Mouse (Mus musculus): ENCODE data around the gene Ccr4. TPM values are rescaled to one million over a fixed set of nuclear protein-coding genes. Genes with fewer than 3 reads are reported as not detected.

Gene Ccr4
- polyA plus RNA-seq, 1 experiment from 2014 or later: not detected

DNA sequence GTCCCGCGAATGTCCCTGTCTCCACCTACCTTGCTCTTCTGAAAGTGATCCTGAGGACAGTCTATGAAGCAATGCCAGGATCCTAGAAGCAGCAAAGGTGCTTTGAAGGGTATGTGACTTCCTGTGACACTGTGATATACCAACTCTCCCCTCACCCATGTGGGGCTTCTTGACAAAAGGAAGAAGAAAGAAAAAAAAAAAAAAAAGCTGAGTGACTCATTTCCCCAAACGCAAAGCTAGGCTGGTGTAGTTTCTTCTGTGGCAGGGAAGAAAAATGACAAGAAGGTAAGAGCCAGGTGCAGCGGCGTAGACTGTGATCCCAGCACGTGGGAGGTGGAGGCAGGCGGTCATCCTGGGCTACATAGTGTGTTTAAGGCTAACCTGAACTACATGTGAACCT, 8.2 kb downstream of the Ccr4 start:
- Histone ChIP-seq H3K9me3 (ENCODE audit: low read length) (no peaks in the 10 kb centered on the region), H3K36me3 (replicated peaks; ENCODE audit: insufficient read depth, low read length) (no peaks in the 10 kb centered on the region), H3K4me3 (ENCODE audit: low read depth, low read length) (no peak overlapping the region), H3K27me3 (ENCODE audit: insufficient read depth, low read length) (no peaks in the 10 kb centered on the region), H3K27ac (ENCODE audit: low read depth) (no peak overlapping the region), H3K4me2 (ENCODE audit: low read depth, low read length) (no peak overlapping the region), H3K9ac (replicated peaks) (no peak overlapping the region), H3K4me1 (ENCODE audit: insufficient read depth) (0 out of 2 replicates have a peak, but pooled peaks cover 3% of the 10 kb centered on the region)
- TF ChIP-seq EP300 (IDR thresholded peaks at IDR 0.05; ENCODE audit: low read depth): no peak
- ATAC-seq (no peak), DNase-seq (no peak)
- WGBS (ENCODE audit: insufficient replicate concordance): 57% methylated on average over 7 of the region's 7 CpGs

DNA sequence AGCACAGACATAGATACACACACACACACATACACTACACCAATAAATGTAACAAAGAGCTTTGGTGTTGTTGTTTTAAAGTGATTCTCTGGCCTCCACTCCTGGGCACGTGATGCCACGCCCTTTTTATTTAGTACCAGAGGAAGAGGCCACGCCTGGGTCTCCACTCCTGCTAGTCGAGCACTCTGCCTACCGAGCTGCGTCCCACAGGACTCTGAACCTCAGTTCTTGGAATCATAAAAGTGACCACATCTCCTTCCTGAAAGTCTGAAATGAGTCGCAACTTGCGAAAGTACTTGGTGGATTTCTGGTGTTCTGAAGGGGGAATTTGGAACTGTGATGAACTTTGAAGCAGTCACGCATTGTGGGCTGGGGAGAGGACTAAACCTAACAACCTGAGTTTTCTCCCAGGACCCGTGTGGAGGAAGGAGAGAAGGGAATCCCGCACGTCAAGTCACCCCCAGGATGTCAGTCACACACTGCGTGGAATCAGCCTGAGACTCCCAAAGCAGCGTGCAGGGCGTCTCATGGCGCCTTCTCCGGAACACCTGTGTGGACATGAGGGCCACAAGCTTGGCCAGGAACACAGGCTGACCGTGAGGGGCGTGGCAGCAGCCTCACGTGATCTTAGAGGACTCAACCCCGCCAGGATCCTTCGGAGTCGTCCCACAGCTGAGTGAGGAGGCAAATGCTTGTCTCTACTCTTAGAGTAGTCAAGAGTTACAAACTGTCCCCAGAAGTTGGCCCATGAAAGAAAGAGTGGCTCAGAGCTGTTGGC, 17.0 kb downstream of the Ccr4 start:
- no peak for DNase-seq
- H3K4me2 ChIP-seq (ENCODE audit: low read depth, low read length): no peak overlapping the region
- no peaks in the 10 kb centered on the region for H3K36me3 ChIP-seq (replicated peaks; ENCODE audit: insufficient read depth, low read length)
- H3K27me3 ChIP-seq (ENCODE audit: insufficient read depth, low read length): no peaks in the 10 kb centered on the region
- no peak overlapping the region for H3K9ac ChIP-seq (replicated peaks)
- no peaks in the 10 kb centered on the region for H3K9me3 ChIP-seq (ENCODE audit: low read length)
- no peak overlapping the region for H3K4me3 ChIP-seq (ENCODE audit: low read depth, low read length)
- no peak for ATAC-seq
- no peak for TF ChIP-seq EP300 (IDR thresholded peaks at IDR 0.05; ENCODE audit: low read depth)
- no peak for TF ChIP-seq CTCF (IDR thresholded peaks at IDR 0.05; ENCODE audit: low read depth)
- 69% methylated on average over 23 of the region's 23 CpGs for WGBS (ENCODE audit: insufficient replicate concordance)
- H3K27ac ChIP-seq (ENCODE audit: low read depth): no peak overlapping the region
- no peaks in the 10 kb centered on the region for H3K4me1 ChIP-seq (ENCODE audit: insufficient read depth)

DNA sequence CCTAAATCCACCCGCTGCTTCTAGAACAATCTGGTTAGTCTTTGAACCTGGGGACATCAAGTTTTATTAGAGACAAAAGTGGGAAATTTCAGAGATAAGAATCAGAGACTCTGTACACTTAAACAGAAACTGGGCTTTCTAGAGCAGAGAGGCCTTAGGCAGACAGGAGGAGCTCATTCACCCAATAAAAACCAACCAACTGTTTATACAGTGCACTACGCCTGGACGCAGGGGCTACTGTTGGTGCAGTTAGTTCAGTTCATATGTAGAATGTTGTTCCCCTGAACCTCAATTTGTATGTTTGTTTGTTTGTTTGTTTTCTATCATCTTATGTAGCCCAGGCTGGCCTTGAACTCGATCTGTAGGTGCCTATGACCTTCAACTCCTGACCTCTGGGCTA, 17.9 kb downstream of the Ccr4 start:
- WGBS (ENCODE audit: insufficient replicate concordance): 76% methylated on average over 4 of the region's 4 CpGs
- no peak overlapping the region for H3K4me3 ChIP-seq (ENCODE audit: low read depth, low read length)
- no peaks in the 10 kb centered on the region for H3K9me3 ChIP-seq (ENCODE audit: low read length)
- H3K36me3 ChIP-seq (replicated peaks; ENCODE audit: insufficient read depth, low read length): no peaks in the 10 kb centered on the region
- no peak overlapping the region for H3K9ac ChIP-seq (replicated peaks)
- TF ChIP-seq EP300 (IDR thresholded peaks at IDR 0.05; ENCODE audit: low read depth) (no peak), CTCF (IDR thresholded peaks at IDR 0.05; ENCODE audit: low read depth) (no peak)
- no peaks in the 10 kb centered on the region for H3K27me3 ChIP-seq (ENCODE audit: insufficient read depth, low read length)
- no peak overlapping the region for H3K27ac ChIP-seq (ENCODE audit: low read depth)
- no peaks in the 10 kb centered on the region for H3K4me1 ChIP-seq (ENCODE audit: insufficient read depth)
- ATAC-seq (no peak), DNase-seq (no peak)
- no peak overlapping the region for H3K4me2 ChIP-seq (ENCODE audit: low read depth, low read length)

DNA sequence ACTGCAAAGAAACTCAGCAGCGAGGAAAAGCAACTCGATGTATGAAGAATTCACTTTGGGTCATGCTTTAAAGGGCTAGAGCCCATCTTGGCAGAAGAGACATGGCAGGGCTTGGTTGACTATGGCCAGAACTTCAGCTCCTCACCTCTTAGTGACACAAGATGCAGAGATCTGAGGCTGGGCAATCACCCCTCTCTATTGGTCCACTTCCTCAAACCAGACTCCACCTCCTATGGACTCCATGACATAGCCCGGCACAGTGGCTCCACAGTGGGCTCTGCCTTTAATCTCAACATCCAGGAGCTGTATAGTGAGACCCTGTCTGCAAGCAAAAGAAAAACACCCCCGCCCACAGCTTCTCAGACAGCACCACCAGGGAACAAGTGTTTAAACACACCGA, 19.9 kb downstream of the Ccr4 start:
- H3K36me3 ChIP-seq (replicated peaks; ENCODE audit: insufficient read depth, low read length): no peaks in the 10 kb centered on the region
- H3K4me2 ChIP-seq (ENCODE audit: low read depth, low read length): no peak overlapping the region
- no peak overlapping the region for H3K27ac ChIP-seq (ENCODE audit: low read depth)
- no peak overlapping the region for H3K4me3 ChIP-seq (ENCODE audit: low read depth, low read length)
- no peak for TF ChIP-seq CTCF (IDR thresholded peaks at IDR 0.05; ENCODE audit: low read depth)
- no peak for TF ChIP-seq EP300 (IDR thresholded peaks at IDR 0.05; ENCODE audit: low read depth)
- no peak for DNase-seq
- ATAC-seq: no peak
- no peaks in the 10 kb centered on the region for H3K9me3 ChIP-seq (ENCODE audit: low read length)
- no peaks in the 10 kb centered on the region for H3K4me1 ChIP-seq (ENCODE audit: insufficient read depth)
- H3K9ac ChIP-seq (replicated peaks): no peak overlapping the region
- H3K27me3 ChIP-seq (ENCODE audit: insufficient read depth, low read length): no peaks in the 10 kb centered on the region
- WGBS (ENCODE audit: insufficient replicate concordance): 73% methylated on average over 5 of the region's 5 CpGs

DNA sequence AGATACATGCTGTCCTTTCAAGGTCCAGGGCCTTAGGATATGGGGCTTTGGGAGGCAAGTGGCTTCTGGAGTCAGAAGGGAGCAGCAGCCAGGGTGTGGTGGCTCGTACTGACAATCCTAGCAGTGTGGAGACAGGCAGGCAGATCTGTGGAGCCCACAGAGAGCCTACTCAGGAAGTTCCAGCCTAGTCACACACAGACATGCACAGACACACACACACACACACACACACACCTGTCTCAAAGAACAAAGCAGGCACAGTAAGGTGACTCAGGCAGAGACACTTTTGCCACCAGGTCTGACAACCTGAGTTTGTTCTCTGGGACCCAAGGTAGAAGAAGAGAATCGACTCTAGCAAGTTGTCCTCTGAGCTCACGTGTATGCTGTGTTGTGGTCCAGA, 23.8 kb downstream of the Ccr4 start:
- Histone ChIP-seq H3K4me3 (ENCODE audit: low read depth, low read length) (no peak overlapping the region), H3K4me2 (ENCODE audit: low read depth, low read length) (no peak overlapping the region), H3K27me3 (ENCODE audit: insufficient read depth, low read length) (no peaks in the 10 kb centered on the region), H3K36me3 (replicated peaks; ENCODE audit: insufficient read depth, low read length) (no peaks in the 10 kb centered on the region), H3K9ac (replicated peaks) (no peak overlapping the region), H3K9me3 (ENCODE audit: low read length) (no peaks in the 10 kb centered on the region), H3K27ac (ENCODE audit: low read depth) (no peak overlapping the region), H3K4me1 (ENCODE audit: insufficient read depth) (no peaks in the 10 kb centered on the region)
- no peak for ATAC-seq
- TF ChIP-seq CTCF (IDR thresholded peaks at IDR 0.05; ENCODE audit: low read depth) (no peak), EP300 (IDR thresholded peaks at IDR 0.05; ENCODE audit: low read depth) (no peak)
- WGBS (ENCODE audit: insufficient replicate concordance): 60% methylated on average over 3 of the region's 3 CpGs
- DNase-seq: no peak

DNA sequence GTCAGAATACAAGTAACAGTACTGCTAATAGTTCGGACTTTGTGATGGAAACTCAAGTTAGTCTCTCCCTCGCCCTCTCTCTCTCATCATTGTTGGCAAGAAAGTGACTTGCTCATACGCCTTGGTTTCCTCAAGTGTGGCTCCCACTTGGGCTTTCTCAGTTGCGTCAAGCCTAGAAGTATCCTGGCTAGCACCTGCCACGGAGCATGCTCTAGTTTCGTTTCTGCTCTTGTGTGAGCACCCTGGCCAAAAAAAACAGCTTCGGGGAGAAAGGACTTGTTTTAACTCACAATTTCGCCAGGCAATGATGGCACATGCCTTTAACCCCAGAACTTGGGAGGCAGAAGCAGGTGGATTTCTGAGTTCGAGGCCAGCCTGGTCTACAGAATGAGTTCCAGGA, 27.7 kb downstream of the Ccr4 start:
- Histone ChIP-seq H3K4me1 (ENCODE audit: insufficient read depth) (no peaks in the 10 kb centered on the region), H3K4me2 (ENCODE audit: low read depth, low read length) (no peak overlapping the region), H3K36me3 (replicated peaks; ENCODE audit: insufficient read depth, low read length) (no peaks in the 10 kb centered on the region), H3K27ac (ENCODE audit: low read depth) (no peak overlapping the region), H3K4me3 (ENCODE audit: low read depth, low read length) (no peak overlapping the region), H3K9me3 (ENCODE audit: low read length) (no peaks in the 10 kb centered on the region), H3K27me3 (ENCODE audit: insufficient read depth, low read length) (no peaks in the 10 kb centered on the region), H3K9ac (replicated peaks) (no peak overlapping the region)
- ATAC-seq: no peak
- 84% methylated on average over 9 of the region's 9 CpGs for WGBS (ENCODE audit: insufficient replicate concordance)
- no peak for DNase-seq
- TF ChIP-seq CTCF (IDR thresholded peaks at IDR 0.05; ENCODE audit: low read depth) (no peak), EP300 (IDR thresholded peaks at IDR 0.05; ENCODE audit: low read depth) (no peak)

All from liver, postnatal 0 days (tissue).